Mouse (Mus musculus): Measurements from ENCODE around the gene Gm5797.

Gene Gm5797

DNA sequence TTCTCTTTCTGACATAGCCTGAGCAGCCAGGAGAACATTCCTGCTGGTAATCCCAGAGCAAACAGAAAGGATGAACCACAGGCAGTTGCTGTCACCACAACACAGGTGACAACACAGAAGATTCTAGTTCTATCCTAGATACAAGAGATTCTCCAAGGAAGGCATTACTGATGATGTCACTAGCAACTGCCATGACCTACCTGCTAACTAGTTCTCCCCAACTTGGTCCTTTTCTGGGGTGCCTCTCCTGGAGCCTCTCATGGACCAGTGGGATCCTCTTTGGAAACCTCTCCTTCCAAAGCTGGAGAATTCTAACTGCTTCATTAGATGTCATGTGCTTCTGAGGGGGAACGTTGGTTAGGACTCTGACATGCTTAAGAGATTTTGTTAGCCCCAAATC lies at the start of gene Gm5797:
Gm5797 (minus strand) TSS at position 101 of the 400 bp plus-strand sequence.
- in situ Hi-C loops (cut with MboI, MseI): loop anchor here (10.0 to 25.0 kb wide), 2 partner anchors 427 to 1195 kb away; partner anchors contain the start of gene Gm3476

- in situ Hi-C loops (cut with MboI, MseI): loop anchor here (10.0 kb wide), 1 partner anchor 1060 kb away; the partner anchor contains the start of gene Gm21103
These were observed 32.8 kb upstream of the Gm5797 start, which contains the start of gene Gm8374 for GRCm38 (mm10) chr14:7365034-7365433. Gene Gm8374 (minus strand): TSS chr14:7365134.

- in situ Hi-C loops (cut with MboI, MseI): loop anchor here (25.0 kb wide), 1 partner anchor 1028 kb away; the partner anchor contains the start of gene Gm3411
These were observed 17.1 kb downstream of the Gm5797 start for GRCm38 (mm10) chr14:7315093-7315492.

DNA sequence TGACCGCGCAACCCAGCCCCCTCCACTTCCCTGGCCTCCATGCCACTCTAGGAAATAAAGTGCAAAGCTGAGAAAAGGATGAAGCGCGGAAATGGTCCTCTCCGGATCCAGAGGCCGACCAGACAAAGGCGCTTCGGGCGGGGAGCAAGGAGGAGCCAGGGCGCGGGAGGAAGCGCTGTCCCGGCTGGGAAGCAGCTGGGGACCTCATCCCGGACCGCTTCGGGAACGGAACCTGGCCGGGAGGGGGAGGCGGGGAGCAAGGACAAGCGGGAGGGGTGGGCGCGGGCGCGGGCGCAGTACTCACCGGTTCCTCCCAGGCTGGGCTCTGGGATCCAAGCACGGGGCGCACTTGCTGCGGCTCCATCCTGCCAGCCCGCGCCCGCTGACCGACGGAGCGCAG lies 17.5 kb downstream of the Gm5797 start, which contains the start of gene Gm3739:
Gm3739 (minus strand) TSS at position 389 of the 400 bp plus-strand sequence.
- in situ Hi-C loops (cut with MboI, MseI): loop anchor here (25.0 kb wide), 1 partner anchor 1027 kb away; the partner anchor contains the start of gene Gm3411
